Mouse (Mus musculus): ENCODE results near the gene Camk1d. TPM values are rescaled to one million over a fixed set of nuclear protein-coding genes. Genes with fewer than 3 reads are reported as not detected.
"Not testable (repeated sequence)": the region's sequence is repeated elsewhere in the genome, so short reads cannot be mapped to it uniquely, and the experiment has no call there.

The Camk1d gene
- total RNA-seq, 1 experiment = 12.5 TPM

GRCm38 (mm10) chr2:5392470-5392869 lies 321.8 kb downstream of the Camk1d start:
- Histone ChIP-seq H3K4me1 (ENCODE audit: control insufficient read depth in 2 of 2, insufficient read depth in 2 of 2, low read length in 2 of 2, poor library complexity in 1 of 2) (no peaks in the 10 kb centered on the region), H3K9ac (ENCODE audit: insufficient read depth, low read depth, low read length, poor library complexity, severe bottlenecking) (no peak overlapping the region), H3K36me3 (ENCODE audit: control insufficient read depth, insufficient read depth, low read length, poor library complexity, severe bottlenecking) (no peaks in the 10 kb centered on the region), H3K9me3 (ENCODE audit: control insufficient read depth, insufficient read depth, low read depth, low read length) (no peaks in the 10 kb centered on the region), H3K4me3 (ENCODE audit: insufficient read depth in 1 of 2, low read depth in 1 of 2, low read length in 2 of 2, poor library complexity in 1 of 2, severe bottlenecking in 1 of 2) (no peak overlapping the region), H3K27ac (ENCODE audit: insufficient read depth, low read depth, low read length, poor library complexity, severe bottlenecking) (no peak overlapping the region)
- DNase-seq (ENCODE audit: low read depth, low spot score) = no peak
- in situ Hi-C loops (cut with MboI; ENCODE audit: low sequenced_read_pairs in 2 of 2, unreplicated experiment in 2 of 2) = no loop called here
- TF ChIP-seq ZNF384 (IDR thresholded peaks at IDR 0.05; ENCODE audit: low read depth, low read length) = no peak
- no peak for TF ChIP-seq ZC3H11A (IDR thresholded peaks at IDR 0.05; ENCODE audit: borderline replicate concordance, low read depth, low read length)
- TF ChIP-seq HCFC1 (IDR thresholded peaks at IDR 0.05; ENCODE audit: borderline replicate concordance, insufficient read depth, low read length) = no peak
- no peak for TF ChIP-seq CHD2 (IDR thresholded peaks at IDR 0.05; ENCODE audit: low read depth, low read length)

GRCm38 (mm10) chr2:5388381-5388780 lies 325.9 kb downstream of the Camk1d start:
- in situ Hi-C loops (cut with MboI; ENCODE audit: low sequenced_read_pairs in 2 of 2, unreplicated experiment in 2 of 2) = no loop called here
- Histone ChIP-seq H3K9me3 (ENCODE audit: control insufficient read depth, insufficient read depth, low read depth, low read length) (no peaks in the 10 kb centered on the region), H3K4me1 (ENCODE audit: control insufficient read depth in 2 of 2, insufficient read depth in 2 of 2, low read length in 2 of 2, poor library complexity in 1 of 2) (no peaks in the 10 kb centered on the region), H3K36me3 (ENCODE audit: control insufficient read depth, insufficient read depth, low read length, poor library complexity, severe bottlenecking) (no peaks in the 10 kb centered on the region), H3K27ac (ENCODE audit: insufficient read depth, low read depth, low read length, poor library complexity, severe bottlenecking) (no peak overlapping the region), H3K9ac (ENCODE audit: insufficient read depth, low read depth, low read length, poor library complexity, severe bottlenecking) (no peak overlapping the region), H3K4me3 (ENCODE audit: insufficient read depth in 1 of 2, low read depth in 1 of 2, low read length in 2 of 2, poor library complexity in 1 of 2, severe bottlenecking in 1 of 2) (no peak overlapping the region)
- TF ChIP-seq MAFK (IDR thresholded peaks at IDR 0.05; ENCODE audit: insufficient read depth, low read depth, low read length) = no peak
- TF ChIP-seq ZC3H11A (IDR thresholded peaks at IDR 0.05; ENCODE audit: borderline replicate concordance, low read depth, low read length) = no peak
- TF ChIP-seq HCFC1 (IDR thresholded peaks at IDR 0.05; ENCODE audit: borderline replicate concordance, insufficient read depth, low read length) = no peak
- no peak for TF ChIP-seq ZNF384 (IDR thresholded peaks at IDR 0.05; ENCODE audit: low read depth, low read length)
- no peak for TF ChIP-seq CHD2 (IDR thresholded peaks at IDR 0.05; ENCODE audit: low read depth, low read length)
- no peak for DNase-seq (ENCODE audit: low read depth, low spot score)

DNA sequence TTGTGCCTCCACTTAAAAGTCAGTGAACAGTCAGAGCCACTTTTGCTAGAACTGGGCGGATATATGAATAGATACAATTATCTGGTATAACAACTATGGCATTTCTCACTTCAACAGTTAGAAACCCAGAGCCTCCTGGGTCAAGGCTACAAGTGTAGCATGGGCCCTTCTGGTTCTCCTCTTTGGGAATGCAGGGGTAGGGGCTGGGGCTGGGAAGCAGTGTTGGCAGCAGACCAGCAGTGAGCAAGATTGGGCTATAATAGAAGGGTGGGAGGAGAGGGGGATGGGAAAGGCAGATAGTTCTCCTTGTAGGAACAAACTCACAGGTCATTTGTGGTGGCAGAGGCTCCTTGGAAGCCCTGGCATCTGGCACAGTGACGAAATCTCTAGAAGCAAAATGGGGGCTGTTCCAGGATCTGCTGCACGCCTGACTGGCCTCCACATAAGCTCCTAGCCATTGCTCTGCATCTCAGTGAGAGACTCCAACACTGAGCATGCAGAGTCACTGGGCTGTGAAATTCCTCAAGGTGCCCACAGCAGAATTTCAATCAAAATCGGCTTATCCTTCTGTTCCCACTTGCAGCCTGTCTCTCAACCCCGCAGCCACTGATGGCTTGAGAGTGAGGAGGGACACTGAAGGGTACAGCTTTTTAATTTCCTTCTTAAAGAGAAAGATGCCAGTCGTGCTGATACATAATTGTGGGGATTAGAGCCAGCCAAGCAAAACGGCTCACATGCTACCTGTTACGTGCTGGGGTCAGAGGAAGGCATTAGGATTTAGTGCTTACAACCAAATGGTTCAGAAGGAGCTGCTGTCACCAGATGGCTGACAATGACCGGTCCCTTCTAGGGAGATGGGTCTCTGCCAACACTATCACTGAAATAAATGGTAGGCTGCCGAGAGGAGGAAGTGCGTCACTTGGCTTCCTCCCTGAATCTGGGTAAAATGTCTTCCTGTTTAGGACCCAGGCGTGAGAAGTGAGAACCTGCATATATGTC lies 332.3 kb downstream of the Camk1d start:
- no peak for DNase-seq (ENCODE audit: low read depth, low spot score)
- no peak for TF ChIP-seq MAFK (IDR thresholded peaks at IDR 0.05; ENCODE audit: insufficient read depth, low read depth, low read length)
- TF ChIP-seq ZC3H11A (IDR thresholded peaks at IDR 0.05; ENCODE audit: borderline replicate concordance, low read depth, low read length) = no peak
- no peak for TF ChIP-seq HCFC1 (IDR thresholded peaks at IDR 0.05; ENCODE audit: borderline replicate concordance, insufficient read depth, low read length)
- TF ChIP-seq CHD2 (IDR thresholded peaks at IDR 0.05; ENCODE audit: low read depth, low read length) = no peak
- TF ChIP-seq ZNF384 (IDR thresholded peaks at IDR 0.05; ENCODE audit: low read depth, low read length) = no peak
- Histone ChIP-seq H3K4me1 (ENCODE audit: control insufficient read depth in 2 of 2, insufficient read depth in 2 of 2, low read length in 2 of 2, poor library complexity in 1 of 2) (no peaks in the 10 kb centered on the region), H3K27ac (ENCODE audit: insufficient read depth, low read depth, low read length, poor library complexity, severe bottlenecking) (no peak overlapping the region), H3K36me3 (ENCODE audit: control insufficient read depth, insufficient read depth, low read length, poor library complexity, severe bottlenecking) (no peaks in the 10 kb centered on the region), H3K4me3 (ENCODE audit: insufficient read depth in 1 of 2, low read depth in 1 of 2, low read length in 2 of 2, poor library complexity in 1 of 2, severe bottlenecking in 1 of 2) (no peak overlapping the region), H3K9me3 (ENCODE audit: control insufficient read depth, insufficient read depth, low read depth, low read length) (no peaks in the 10 kb centered on the region), H3K9ac (ENCODE audit: insufficient read depth, low read depth, low read length, poor library complexity, severe bottlenecking) (no peak overlapping the region)
- in situ Hi-C loops (cut with MboI; ENCODE audit: low sequenced_read_pairs in 2 of 2, unreplicated experiment in 2 of 2) = no loop called here

DNA sequence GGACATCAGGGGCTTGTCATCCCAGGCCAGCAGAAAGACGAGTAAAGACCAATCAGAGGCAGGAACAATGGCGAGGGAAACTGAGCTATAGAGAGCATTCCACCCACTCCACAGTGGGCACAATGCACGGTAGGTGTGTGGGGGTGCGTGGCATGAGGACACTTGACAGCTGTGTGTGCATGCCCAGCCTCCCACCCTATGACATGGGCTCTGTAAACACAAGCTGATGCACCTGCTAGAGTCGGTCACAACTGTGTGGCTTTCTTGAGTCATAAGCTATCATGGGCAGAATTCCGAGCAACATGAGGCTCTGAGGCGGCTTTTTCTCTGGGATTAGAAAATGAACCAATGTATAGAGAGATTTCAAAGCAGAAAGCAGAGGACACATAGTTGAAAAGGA lies 333.3 kb downstream of the Camk1d start:
- no peaks in the 10 kb centered on the region for H3K9me3 ChIP-seq (ENCODE audit: control insufficient read depth, insufficient read depth, low read depth, low read length)

GRCm38 (mm10) chr2:5378922-5379321 lies 335.4 kb downstream of the Camk1d start:
- H3K27ac ChIP-seq (ENCODE audit: insufficient read depth, low read depth, low read length, poor library complexity, severe bottlenecking); H3K4me1 ChIP-seq (ENCODE audit: control insufficient read depth in 2 of 2, insufficient read depth in 2 of 2, low read length in 2 of 2, poor library complexity in 1 of 2); DNase-seq (ENCODE audit: low read depth, low spot score); in situ Hi-C loops (cut with MboI; ENCODE audit: low sequenced_read_pairs in 2 of 2, unreplicated experiment in 2 of 2); H3K4me3 ChIP-seq (ENCODE audit: insufficient read depth in 1 of 2, low read depth in 1 of 2, low read length in 2 of 2, poor library complexity in 1 of 2, severe bottlenecking in 1 of 2); H3K9ac ChIP-seq (ENCODE audit: insufficient read depth, low read depth, low read length, poor library complexity, severe bottlenecking); H3K36me3 ChIP-seq (ENCODE audit: control insufficient read depth, insufficient read depth, low read length, poor library complexity, severe bottlenecking); H3K9me3 ChIP-seq (ENCODE audit: control insufficient read depth, insufficient read depth, low read depth, low read length): not testable (repeated sequence)

More for the DNA sequence above, 333.3 kb downstream of the Camk1d start:
- Histone ChIP-seq H3K36me3 (ENCODE audit: control insufficient read depth, insufficient read depth, low read length, poor library complexity, severe bottlenecking) (no peaks in the 10 kb centered on the region), H3K9ac (ENCODE audit: insufficient read depth, low read depth, low read length, poor library complexity, severe bottlenecking) (no peak overlapping the region), H3K4me3 (ENCODE audit: insufficient read depth in 1 of 2, low read depth in 1 of 2, low read length in 2 of 2, poor library complexity in 1 of 2, severe bottlenecking in 1 of 2) (no peak overlapping the region), H3K4me1 (ENCODE audit: control insufficient read depth in 2 of 2, insufficient read depth in 2 of 2, low read length in 2 of 2, poor library complexity in 1 of 2) (no peaks in the 10 kb centered on the region), H3K27ac (ENCODE audit: insufficient read depth, low read depth, low read length, poor library complexity, severe bottlenecking) (no peak overlapping the region)
- no peak for DNase-seq (ENCODE audit: low read depth, low spot score)
- in situ Hi-C loops (cut with MboI; ENCODE audit: low sequenced_read_pairs in 2 of 2, unreplicated experiment in 2 of 2) = no loop called here
- TF ChIP-seq HCFC1 (IDR thresholded peaks at IDR 0.05; ENCODE audit: borderline replicate concordance, insufficient read depth, low read length) (no peak), CHD2 (IDR thresholded peaks at IDR 0.05; ENCODE audit: low read depth, low read length) (no peak), MAFK (IDR thresholded peaks at IDR 0.05; ENCODE audit: insufficient read depth, low read depth, low read length) (no peak), ZC3H11A (IDR thresholded peaks at IDR 0.05; ENCODE audit: borderline replicate concordance, low read depth, low read length) (no peak), ZNF384 (IDR thresholded peaks at IDR 0.05; ENCODE audit: low read depth, low read length) (no peak)
